Mouse (Mus musculus) E14TG2a.4 (cell line): ENCODE measurements at regions not wholly inside any gene's neighbourhood (a gene's known extent, or its start where the extent isn't known, plus 50 kb on each side); places are given as distances from the start of the nearest gene placed in this dataset.

Experiments
- CTCF ChIP-seq: conservative IDR thresholded peaks from 2 replicates; pipeline ENCODE4 v1.5.1; 2014; ENCODE audit warnings: low read length
- POU5F1 ChIP-seq: IDR thresholded peaks from 2 replicates; pipeline ENCODE4 v1.6.1; 2014; ENCODE audit warnings: low read length, borderline replicate concordance

GRCm38 (mm10) chr6:103307250-103307580, 203.2 kb upstream of the Chl1 start:
- TF ChIP-seq CTCF (no peak), POU5F1 (no peak)
